Mouse (Mus musculus): Measurements from ENCODE around the gene Atf3. TPM values are rescaled to one million over a fixed set of nuclear protein-coding genes. Genes with fewer than 3 reads are reported as not detected.
A peak's percentile ranks its signal among the peaks of the same experiment; 100 is the strongest.

Atf3 gene
- polyA plus RNA-seq, 1 experiment from 2014 or later: 3.7 TPM

DNA sequence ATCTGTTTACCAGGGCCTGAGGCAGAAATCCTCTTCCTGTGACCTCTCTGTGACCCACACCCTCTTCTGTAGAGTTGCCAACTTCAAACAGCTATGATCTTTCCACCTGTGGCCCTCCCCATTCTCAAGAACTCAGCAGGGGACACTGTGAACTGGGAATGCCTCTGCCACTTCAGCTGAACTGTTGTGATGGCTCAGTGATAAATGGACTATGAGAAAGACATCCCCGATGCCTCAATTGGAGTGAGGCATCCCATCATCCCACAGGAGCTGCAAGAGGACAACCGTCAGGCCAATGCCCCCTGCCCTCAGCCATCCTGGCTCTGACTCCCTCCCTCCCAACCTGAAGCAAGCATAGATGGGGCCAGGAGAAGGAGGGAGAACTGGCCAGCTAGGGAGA lies 40.1 kb upstream of the Atf3 start:
- Histone ChIP-seq H3K36me3 (ENCODE audit: insufficient read depth) (no peaks in the 10 kb centered on the region), H3K9ac (no peak overlapping the region), H3K4me2 (no peak overlapping the region), H3K4me3 (ENCODE audit: low read depth, low read length) (no peak overlapping the region), H3K27ac (ENCODE audit: low read depth) (no peak overlapping the region), H3K9me3 (ENCODE audit: low read depth, low read length) (no peaks in the 10 kb centered on the region), H3K4me1 (ENCODE audit: insufficient read depth) (peaks cover 16% of the 10 kb centered on the region; the same call in 1 of the 2 replicates), H3K27me3 (ENCODE audit: insufficient read depth, low read length) (no peaks in the 10 kb centered on the region)
- no peak for TF ChIP-seq CTCF (IDR thresholded peaks at IDR 0.05; ENCODE audit: low read depth)
- ATAC-seq (ENCODE audit: insufficient read depth) (no peak), DNase-seq (no peak)
- 27% methylated on average over 2 of the region's 2 CpGs for WGBS

GRCm38 (mm10) chr1:191257351-191257771 lies 39.5 kb upstream of the Atf3 start:
- Histone ChIP-seq H3K4me1 (ENCODE audit: insufficient read depth) (peaks cover 16% of the 10 kb centered on the region; the same call in 1 of the 2 replicates), H3K27ac (ENCODE audit: low read depth) (no peak overlapping the region), H3K27me3 (ENCODE audit: insufficient read depth, low read length) (no peaks in the 10 kb centered on the region), H3K4me3 (ENCODE audit: low read depth, low read length) (no peak overlapping the region), H3K9me3 (ENCODE audit: low read depth, low read length) (no peaks in the 10 kb centered on the region), H3K4me2 (no peak overlapping the region), H3K9ac (no peak overlapping the region), H3K36me3 (ENCODE audit: insufficient read depth) (no peaks in the 10 kb centered on the region)
- no peak for ATAC-seq (ENCODE audit: insufficient read depth)
- no peak for TF ChIP-seq CTCF (IDR thresholded peaks at IDR 0.05; ENCODE audit: low read depth)
- no peak for DNase-seq
- 70% methylated on average over 3 of the region's 3 CpGs for WGBS

DNA sequence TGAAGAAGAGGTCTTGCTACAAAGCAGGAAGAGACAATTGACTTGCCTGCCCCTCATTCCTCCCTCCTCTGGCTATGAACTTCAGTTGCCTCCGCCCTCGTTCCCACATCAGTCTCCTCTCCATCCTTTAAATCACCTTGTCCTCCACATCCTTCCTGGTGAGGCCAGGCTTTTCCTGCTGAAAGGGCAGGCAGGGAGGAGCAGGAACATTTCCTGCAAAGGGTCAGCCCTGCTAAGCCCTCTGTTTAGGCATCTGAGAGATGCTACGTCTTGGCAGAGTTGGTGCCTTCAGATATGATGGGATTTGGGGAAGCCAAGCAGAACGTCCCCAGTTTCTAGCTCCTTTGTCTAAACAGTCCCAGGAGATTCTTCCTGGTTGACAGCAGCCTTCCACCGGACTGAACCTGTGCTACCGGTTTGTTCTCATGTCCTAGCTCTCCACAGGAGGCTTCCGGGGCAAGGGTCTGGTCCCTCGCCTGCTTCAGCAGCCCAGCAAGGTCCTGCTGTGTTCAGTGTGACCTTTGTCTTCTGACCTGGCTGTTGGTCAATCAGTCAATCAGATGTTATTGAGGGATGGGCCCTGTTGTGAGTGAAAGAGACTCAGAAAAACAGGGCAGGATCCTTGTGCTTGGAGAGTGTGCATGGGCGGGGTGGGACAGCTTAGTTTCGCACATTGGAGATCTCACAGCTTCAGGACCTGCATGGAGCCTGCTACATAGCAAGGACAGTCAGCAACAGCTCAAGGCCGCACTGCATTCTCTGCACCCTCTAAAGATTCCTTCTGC lies 38.9 kb upstream of the Atf3 start:
- WGBS: 52% methylated on average over 11 of the region's 11 CpGs

GRCm38 (mm10) chr1:191256134-191256533 lies 38.3 kb upstream of the Atf3 start:
- no peaks in the 10 kb centered on the region for H3K27me3 ChIP-seq (ENCODE audit: insufficient read depth, low read length)
- no peak overlapping the region for H3K27ac ChIP-seq (ENCODE audit: low read depth)
- no peak overlapping the region for H3K4me3 ChIP-seq (ENCODE audit: low read depth, low read length)
- peaks cover 16% of the 10 kb centered on the region; the same call in 1 of the 2 replicates for H3K4me1 ChIP-seq (ENCODE audit: insufficient read depth)
- no peaks in the 10 kb centered on the region for H3K36me3 ChIP-seq (ENCODE audit: insufficient read depth)
- ATAC-seq (ENCODE audit: insufficient read depth) (no peak), DNase-seq (no peak)
- TF ChIP-seq CTCF (IDR thresholded peaks at IDR 0.05; ENCODE audit: low read depth): no peak
- no peaks in the 10 kb centered on the region for H3K9me3 ChIP-seq (ENCODE audit: low read depth, low read length)
- no peak overlapping the region for H3K4me2 ChIP-seq
- 83% methylated on average over 5 of the region's 5 CpGs for WGBS
- H3K9ac ChIP-seq: no peak overlapping the region

More for the DNA sequence above, 38.9 kb upstream of the Atf3 start:
- ATAC-seq (ENCODE audit: insufficient read depth): no peak
- no peak overlapping the region for H3K27ac ChIP-seq (ENCODE audit: low read depth)
- H3K9me3 ChIP-seq (ENCODE audit: low read depth, low read length): no peaks in the 10 kb centered on the region
- no peak for DNase-seq
- H3K4me1 ChIP-seq (ENCODE audit: insufficient read depth): peaks cover 16% of the 10 kb centered on the region; the same call in 1 of the 2 replicates
- no peak overlapping the region for H3K9ac ChIP-seq
- no peaks in the 10 kb centered on the region for H3K36me3 ChIP-seq (ENCODE audit: insufficient read depth)
- no peak for TF ChIP-seq CTCF (IDR thresholded peaks at IDR 0.05; ENCODE audit: low read depth)
- no peak overlapping the region for H3K4me3 ChIP-seq (ENCODE audit: low read depth, low read length)
- no peaks in the 10 kb centered on the region for H3K27me3 ChIP-seq (ENCODE audit: insufficient read depth, low read length)
- H3K4me2 ChIP-seq: no peak overlapping the region

- ATAC-seq (ENCODE audit: insufficient read depth) (peak; percentile 95), DNase-seq (peak; percentile 90)
- no peak overlapping the region for H3K4me3 ChIP-seq (ENCODE audit: low read depth, low read length)
- no peaks in the 10 kb centered on the region for H3K27me3 ChIP-seq (ENCODE audit: insufficient read depth, low read length)
- H3K36me3 ChIP-seq (ENCODE audit: insufficient read depth): no peaks in the 10 kb centered on the region
- H3K4me1 ChIP-seq (ENCODE audit: insufficient read depth): peaks cover 16% of the 10 kb centered on the region; the same call in 1 of the 2 replicates
- no peaks in the 10 kb centered on the region for H3K9me3 ChIP-seq (ENCODE audit: low read depth, low read length)
- TF ChIP-seq CTCF (IDR thresholded peaks at IDR 0.05; ENCODE audit: low read depth): peak; percentile 48
- H3K27ac ChIP-seq (ENCODE audit: low read depth): no peak overlapping the region
- H3K9ac ChIP-seq: no peak overlapping the region
- WGBS: 20% methylated on average over 5 of the region's 5 CpGs
- H3K4me2 ChIP-seq: no peak overlapping the region
These were observed 36.6 kb upstream of the Atf3 start for GRCm38 (mm10) chr1:191254448-191254847.

DNA sequence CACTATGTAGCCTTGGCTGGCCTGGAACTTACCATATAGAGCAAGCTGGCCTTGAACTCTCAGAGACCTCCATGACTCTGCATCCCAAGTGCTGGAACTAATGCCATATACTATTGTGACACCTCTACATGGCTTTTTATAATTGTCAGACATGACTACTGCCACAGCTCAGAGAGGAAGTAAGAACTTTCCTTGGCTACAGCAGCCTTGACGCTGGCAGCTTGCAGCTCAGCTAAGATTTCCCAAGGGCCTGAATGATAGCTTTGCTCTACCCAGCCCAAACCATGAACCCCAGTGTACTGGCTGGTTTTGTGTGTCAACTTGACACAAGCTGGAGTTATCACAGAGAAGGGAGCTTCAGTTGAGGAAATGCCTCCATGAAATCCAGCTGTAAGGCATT lies 35.8 kb upstream of the Atf3 start:
- no peaks in the 10 kb centered on the region for H3K36me3 ChIP-seq (ENCODE audit: insufficient read depth)
- no peak overlapping the region for H3K4me2 ChIP-seq
- ATAC-seq (ENCODE audit: insufficient read depth) (no peak), DNase-seq (no peak)
- no peak overlapping the region for H3K4me3 ChIP-seq (ENCODE audit: low read depth, low read length)
- H3K27me3 ChIP-seq (ENCODE audit: insufficient read depth, low read length): no peaks in the 10 kb centered on the region
- WGBS: 64% methylated on average over 1 of the region's 1 CpGs
- H3K4me1 ChIP-seq (ENCODE audit: insufficient read depth): peaks cover 11% of the 10 kb centered on the region; the same call in 1 of the 2 replicates
- TF ChIP-seq CTCF (IDR thresholded peaks at IDR 0.05; ENCODE audit: low read depth): no peak
- no peak overlapping the region for H3K9ac ChIP-seq
- H3K27ac ChIP-seq (ENCODE audit: low read depth): 0 out of 2 replicates have a peak overlapping the region, but pooled peaks have one; percentile 4
- no peaks in the 10 kb centered on the region for H3K9me3 ChIP-seq (ENCODE audit: low read depth, low read length)

DNA sequence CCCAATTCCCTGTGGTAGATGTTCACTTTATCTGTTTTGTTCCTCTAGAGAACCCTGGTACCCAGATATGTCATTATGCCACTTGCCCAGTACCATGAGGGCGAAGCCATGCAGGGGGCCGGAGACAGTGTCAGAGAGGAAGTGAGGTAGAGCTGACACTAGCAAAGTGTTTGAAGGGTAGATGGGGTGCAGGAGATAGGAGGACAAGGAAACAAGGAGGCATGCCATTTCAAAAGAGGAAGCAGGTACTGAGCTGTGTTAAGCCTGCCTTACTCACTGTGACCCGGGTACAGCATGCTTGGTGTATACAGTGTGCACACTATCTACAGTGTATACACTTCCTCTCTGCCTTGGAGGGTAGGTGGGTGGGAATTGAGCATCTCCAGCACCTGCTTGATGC lies 32.1 kb upstream of the Atf3 start:
- Histone ChIP-seq H3K36me3 (ENCODE audit: insufficient read depth) (no peaks in the 10 kb centered on the region), H3K4me2 (no peak overlapping the region), H3K4me1 (ENCODE audit: insufficient read depth) (0 out of 2 replicates have a peak, but pooled peaks cover 4% of the 10 kb centered on the region), H3K9me3 (ENCODE audit: low read depth, low read length) (peaks cover 5% of the 10 kb centered on the region; the same call in 1 of the 2 replicates), H3K27ac (ENCODE audit: low read depth) (no peak overlapping the region), H3K27me3 (ENCODE audit: insufficient read depth, low read length) (no peaks in the 10 kb centered on the region), H3K4me3 (ENCODE audit: low read depth, low read length) (no peak overlapping the region), H3K9ac (no peak overlapping the region)
- DNase-seq (no peak), ATAC-seq (ENCODE audit: insufficient read depth) (no peak)
- no peak for TF ChIP-seq CTCF (IDR thresholded peaks at IDR 0.05; ENCODE audit: low read depth)
- 86% methylated on average over 3 of the region's 3 CpGs for WGBS
